Mouse (Mus musculus): ENCODE results near the gene Nmnat1.
"Not testable (repeated sequence)": the region's sequence is repeated elsewhere in the genome, so short reads cannot be mapped to it uniquely, and the experiment has no call there.

Gene Nmnat1

DNA sequence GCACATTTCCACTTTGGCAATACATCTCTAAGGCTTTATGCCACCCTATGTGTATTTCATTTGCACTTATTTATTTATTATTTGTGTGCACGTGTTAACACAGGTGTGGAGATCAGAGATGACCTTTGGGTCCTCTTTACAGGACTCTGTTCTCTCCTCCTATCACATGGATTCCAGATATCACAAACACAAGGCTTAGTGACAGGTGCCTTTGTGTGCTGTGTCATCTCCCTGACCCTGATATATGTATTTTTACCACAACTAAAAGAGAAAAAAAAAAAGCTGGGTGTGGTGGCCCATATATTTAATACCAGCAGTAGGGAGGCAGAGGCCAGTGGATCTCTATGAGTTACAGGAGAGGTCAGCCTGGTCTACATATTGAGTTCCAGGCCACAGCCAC, 40.5 kb downstream of the Nmnat1 start:
- DNase-seq (ENCODE audit: low spot score): no peak

DNA sequence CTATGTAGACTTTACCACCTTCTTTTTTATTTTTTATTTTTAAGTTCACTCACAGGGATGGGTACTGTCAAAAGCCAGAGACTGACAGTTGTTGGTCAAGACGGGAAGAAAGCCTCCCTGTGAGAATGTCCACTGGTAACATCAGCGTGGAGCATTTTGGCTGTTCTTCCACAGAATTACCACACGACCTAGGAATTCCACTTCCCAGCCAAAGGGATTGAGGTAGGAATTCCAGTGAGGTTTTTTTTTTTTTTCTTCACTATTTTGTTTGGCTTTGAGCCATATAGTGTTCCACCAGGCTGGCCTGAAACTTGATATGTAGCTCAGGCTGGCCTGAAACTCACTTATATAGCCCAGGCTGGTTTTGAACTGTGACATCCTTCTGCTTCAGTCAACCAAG, 42.6 kb downstream of the Nmnat1 start:
- DNase-seq (ENCODE audit: low spot score): no peak

- DNase-seq (ENCODE audit: low spot score): no peak
These were observed 44.4 kb downstream of the Nmnat1 start for GRCm38 (mm10) chr4:149440576-149440975.

DNA sequence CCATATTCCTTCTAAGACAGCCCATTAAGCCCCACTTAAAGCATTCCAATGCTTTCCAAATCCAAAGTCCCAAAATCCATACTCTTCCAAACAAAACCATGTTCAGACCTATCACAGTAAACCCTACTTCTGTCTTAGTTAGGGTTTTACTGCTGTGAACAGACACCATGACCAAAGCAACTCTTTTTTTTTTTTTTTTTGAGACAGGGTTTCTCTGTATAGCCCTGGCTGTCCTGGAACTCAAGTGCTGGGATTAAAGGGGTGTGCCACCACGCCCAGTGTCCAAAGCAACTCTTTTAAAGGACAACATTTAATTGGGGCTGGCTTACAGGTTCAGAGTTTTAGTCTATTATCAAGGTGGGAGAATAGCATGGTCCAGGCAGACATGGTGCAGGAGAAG, 53.1 kb downstream of the Nmnat1 start:
- not testable (repeated sequence) for DNase-seq (ENCODE audit: low spot score)

- no peak for DNase-seq (ENCODE audit: low spot score)
These were observed 55.4 kb downstream of the Nmnat1 start for GRCm38 (mm10) chr4:149429592-149429991.

GRCm38 (mm10) chr4:149426325-149427199, 58.4 kb downstream of the Nmnat1 start, which contains the start of gene Ube4b:
TSS of gene Ube4b (minus strand) at chr4:149426749.
- peak; percentile 99 for DNase-seq (ENCODE audit: low spot score)

DNA sequence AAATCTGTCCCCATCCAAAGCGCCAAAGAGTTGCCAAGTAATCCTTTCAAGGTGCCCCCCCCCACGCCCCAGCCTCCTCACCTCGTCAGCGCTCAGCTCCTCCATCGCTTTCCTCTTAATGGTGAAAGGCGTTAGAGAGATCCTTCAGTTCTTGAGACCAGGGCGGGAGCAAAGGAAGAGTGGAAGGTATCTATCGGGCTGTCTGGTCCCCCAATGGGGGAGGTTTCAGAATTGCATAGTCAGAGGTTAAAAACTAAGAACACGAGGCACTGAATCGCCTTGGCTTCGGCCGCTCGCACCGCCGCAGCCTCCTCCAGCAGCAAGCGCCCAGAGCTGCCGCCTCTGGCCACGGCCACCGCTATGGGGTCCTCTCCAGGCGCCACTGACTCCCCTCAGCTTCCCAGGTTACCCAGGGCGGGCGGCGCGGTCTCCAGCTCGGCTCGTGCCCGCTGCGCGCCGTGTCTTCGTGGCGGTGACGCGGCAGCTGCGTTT, 59.2 kb downstream of the Nmnat1 start:
- DNase-seq (ENCODE audit: low spot score): no peak

DNA sequence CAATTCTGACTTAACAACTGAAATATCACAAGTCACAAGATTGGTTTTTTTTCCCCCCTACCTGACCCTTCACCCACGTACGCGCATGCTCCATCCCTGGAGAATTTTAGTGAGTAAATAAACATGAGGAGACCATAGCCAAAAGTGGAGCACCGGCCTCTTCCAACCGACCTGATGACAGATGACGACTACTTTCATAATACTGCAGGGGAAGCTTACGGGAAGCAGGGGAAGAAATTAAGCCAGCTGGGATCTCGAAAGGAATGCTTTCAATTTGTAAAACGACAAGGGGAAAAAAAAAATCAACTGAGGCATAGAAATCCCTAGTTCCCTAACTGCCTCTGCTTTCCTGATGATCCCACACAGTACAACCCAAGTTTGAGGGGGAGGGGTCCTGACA, 60.2 kb downstream of the Nmnat1 start:
- peak; percentile 32 for DNase-seq (ENCODE audit: low spot score)

- no peak for DNase-seq (ENCODE audit: low spot score)
These were observed 67.1 kb downstream of the Nmnat1 start for GRCm38 (mm10) chr4:149417854-149418365.

Measured in embryo, embryonic 10 days (tissue).